In genomic region chr1:193319721-193320120, GRCm38 (mm10) we compare ENCODE assay signal across 27 mouse cellular contexts. TPM values are rescaled to one million over a fixed set of nuclear protein-coding genes. Genes with fewer than 3 reads are reported as not detected.
DNase-seq lines count a peak whose midpoint lies in the region; TF ChIP-seq lines count a peak whose summit lies in the region.
"Had no signal": no experiment of that assay in that cellular context is flagged by ENCODE, and none has a peak within 500 bp of the region (broad histone marks: within the 10 kb centered on the region; RNA-seq: fewer than 3 reads in every experiment).

No protein-coding gene starts in this region.

- intact Hi-C loops in gastrocnemius, adult 2 months (cut with DNase I), result no loop called here

- no peaks in the 10 kb centered on the region for H3K79me2 ChIP-seq in C2C12 (ENCODE audit: control insufficient read depth, insufficient read depth)
- H3K79me2 ChIP-seq in myocyte (ENCODE audit: control insufficient read depth, insufficient read depth), result no peaks in the 10 kb centered on the region

- no peak overlapping the region for H3K27ac ChIP-seq in gastrocnemius, adult 2 months
- no peak overlapping the region for H3K27ac ChIP-seq in thymus, adult 2 months (ENCODE audit: control insufficient read depth, insufficient read depth, low read length)
- H3K27ac ChIP-seq: embryonic facial prominence, embryonic 13.5 days; embryonic facial prominence, embryonic 15.5 days; forebrain, embryonic 10.5 days; forebrain, embryonic 12.5 days had no signal

- H3K4me1 ChIP-seq in thymus, adult 2 months (replicated peaks; ENCODE audit: control insufficient read depth, insufficient read depth, low read length), result no peaks in the 10 kb centered on the region

- DNase-seq in gastrocnemius, adult 2 months, result peak; percentile 3
- no peak for DNase-seq in gastrocnemius, adult 8-10 months (ENCODE audit: low spot score in 2 of 2)
- DNase-seq in 3134 (ENCODE audit: extremely low read depth, insufficient read length, low spot score), result peak; percentile 41
- DNase-seq in thymus, adult 2 months, result no peak
- DNase-seq in thymus, postnatal 0 days (ENCODE audit: low spot score), result no peak
- DNase-seq: adrenal gland, adult 8-10 months; adrenal gland, postnatal 14 days; adrenal gland, postnatal 36 days; B cell, adult 2 months; cerebellum, adult 11-12 months; cerebellum, adult 2 months; cerebellum, adult 9-10 months; cerebellum, postnatal 10 days; cerebellum, postnatal 36 days; embryo, embryonic 11 days had no signal

- no peak for TF ChIP-seq POLR2A in myocyte (IDR thresholded peaks at IDR 0.05; ENCODE audit: insufficient read length, low read depth)
- TF ChIP-seq POLR2A in thymus, adult 2 months (IDR thresholded peaks at IDR 0.05; ENCODE audit: control insufficient read depth, extremely low read depth, insufficient read depth, low read length, poor library complexity), result no peak

- no peaks in the 10 kb centered on the region for H3K79me3 ChIP-seq in C2C12 (ENCODE audit: low read depth)

- WGBS in thymus, adult 2 months, result 93% methylated on average over 3 of the region's 3 CpGs

- no peak for TF ChIP-seq CTCF in gastrocnemius, adult 2 months (IDR thresholded peaks at IDR 0.05)
- TF ChIP-seq CTCF in C2C12 (IDR thresholded peaks at IDR 0.05; ENCODE audit: control insufficient read depth, insufficient read depth, insufficient read length), result no peak
- no peak for TF ChIP-seq CTCF in thymus, adult 2 months (IDR thresholded peaks at IDR 0.05; ENCODE audit: borderline replicate concordance, control insufficient read depth, extremely low read depth, insufficient read depth, low read length, poor library complexity)

- peak overlapping the region; percentile 27 for H3K4me2 ChIP-seq in myocyte (ENCODE audit: low read depth)
- H3K4me2 ChIP-seq: embryonic facial prominence, embryonic 13.5 days; embryonic facial prominence, embryonic 15.5 days; forebrain, embryonic 12.5 days had no signal

- H3K36me3 ChIP-seq in C2C12 (ENCODE audit: control insufficient read depth, insufficient read depth) (no peaks in the 10 kb centered on the region), myocyte (ENCODE audit: control insufficient read depth, insufficient read depth) (no peaks in the 10 kb centered on the region)
- no peaks in the 10 kb centered on the region for H3K36me3 ChIP-seq in thymus, adult 2 months (ENCODE audit: control insufficient read depth, insufficient read depth, low read length)
- H3K36me3 ChIP-seq: embryonic facial prominence, embryonic 13.5 days; embryonic facial prominence, embryonic 15.5 days; forebrain, embryonic 10.5 days; forebrain, embryonic 12.5 days had no signal

- no peak overlapping the region for H3K4me3 ChIP-seq in gastrocnemius, adult 2 months
- no peak overlapping the region for H3K4me3 ChIP-seq in C2C12 (ENCODE audit: insufficient read depth, poor library complexity, severe bottlenecking)
- H3K4me3 ChIP-seq in myocyte, result no peak overlapping the region
- H3K4me3 ChIP-seq in thymus, adult 2 months (ENCODE audit: control insufficient read depth, insufficient read depth, low read length), result no peak overlapping the region
- H3K4me3 ChIP-seq: embryonic facial prominence, embryonic 13.5 days; embryonic facial prominence, embryonic 15.5 days; erythroblast, embryonic 14.5 days; forebrain, embryonic 10.5 days; forebrain, embryonic 12.5 days had no signal

- H3K27me3 ChIP-seq in C2C12 (ENCODE audit: control insufficient read depth, insufficient read depth, insufficient read length) (no peaks in the 10 kb centered on the region), myocyte (ENCODE audit: control insufficient read depth, insufficient read depth, insufficient read length) (no peaks in the 10 kb centered on the region)
- no peaks in the 10 kb centered on the region for H3K27me3 ChIP-seq in thymus, adult 2 months (ENCODE audit: control insufficient read depth, insufficient read depth, low read length)
- H3K27me3 ChIP-seq: embryonic facial prominence, embryonic 13.5 days; embryonic facial prominence, embryonic 15.5 days; forebrain, embryonic 12.5 days; Patski had no signal

- H3ac ChIP-seq in C2C12 (ENCODE audit: control insufficient read depth, insufficient read length, low read depth) (no peak overlapping the region), myocyte (ENCODE audit: control insufficient read depth, insufficient read length) (no peak overlapping the region)

TF ChIP-seq in C2C12, 6 proteins besides CTCF, POLR2A, EP300 and RAD21:
- TF ChIP-seq FOSL1 (IDR thresholded peaks at IDR 0.05; ENCODE audit: insufficient read depth, low read length, poor library complexity, severe bottlenecking) (peak; percentile 13), USF1 (IDR thresholded peaks at IDR 0.05; ENCODE audit: low read depth) (no peak)

TF ChIP-seq in myocyte, 11 proteins besides CTCF, POLR2A, EP300 and RAD21:
- no peak for TF ChIP-seq TCF3 (IDR thresholded peaks at IDR 0.05; ENCODE audit: insufficient read length, low read depth)
- TF ChIP-seq TCF12 (IDR thresholded peaks at IDR 0.05; ENCODE audit: insufficient read depth, poor library complexity, severe bottlenecking), result no peak
- no peak for TF ChIP-seq SRF (IDR thresholded peaks at IDR 0.05; ENCODE audit: control insufficient read depth, insufficient read length, low read depth)
- no peak for TF ChIP-seq MAX (IDR thresholded peaks at IDR 0.05; ENCODE audit: low read depth)
- no peak for TF ChIP-seq REST (IDR thresholded peaks at IDR 0.05; ENCODE audit: insufficient read depth, insufficient read length)

RNA-seq across cellular contexts. Expression of gene G0s2, which starts 46.7 kb away (rescaled TPM):
- total RNA-seq in gastrocnemius, adult 2 months (2021), result 10 to 100 TPM; 18.7 to 29.3 TPM
- 10 to 100 TPM; 14.5 to 30.2 (median 27.6) TPM for total RNA-seq in gastrocnemius, adult 8-10 months (2022)
- polyA plus RNA-seq in C2C12 (2012; fragmentation: generic; extraction: Trizol), result 66.1 TPM
- 206 TPM for polyA plus RNA-seq in myocyte (2012; fragmentation: generic; extraction: Trizol)
- polyA plus RNA-seq in thymus, adult 2 months (2012; rRNA removed), result 51.0 and 61.6 TPM in 2 replicates
- 19.9 and 21.3 TPM in 2 replicates for polyA plus RNA-seq in thymus, postnatal 0 days (2015; fragmentation: Nextera tagmentation; extraction: Ambion mirVana)
- total RNA-seq: MEL had no signal
- polyA plus RNA-seq: Patski had no signal

RNA-seq across cellular contexts. Expression of gene Camk1g, which starts 50.4 kb away (rescaled TPM):
- under 1 TPM in 1 of 2 experiments, not detected in 1; 0.22 TPM for total RNA-seq in gastrocnemius, adult 2 months (2021)
- under 1 TPM in 2 of 4 experiments, not detected in 2; 0.19 to 0.27 TPM for total RNA-seq in gastrocnemius, adult 8-10 months (2022)
- polyA plus RNA-seq in C2C12 (2012; fragmentation: generic; extraction: Trizol), result 1.2 TPM
- polyA plus RNA-seq in myocyte (2012; fragmentation: generic; extraction: Trizol), result 4.1 TPM
- polyA plus RNA-seq in thymus, adult 2 months (2012; rRNA removed), result 2.9 and 3.4 TPM in 2 replicates
- 1.0 and 2.6 TPM in 2 replicates for polyA plus RNA-seq in thymus, postnatal 0 days (2015; fragmentation: Nextera tagmentation; extraction: Ambion mirVana)
- total RNA-seq: ES-E14, MEL had no signal
- polyA plus RNA-seq: activated CD4-positive, CD25-positive, alpha-beta regulatory T cell, adult 4 months; erythroblast, embryonic 14.5 days had no signal

RNA-seq across cellular contexts. Expression of gene Hsd11b1, which starts 55.8 kb away (rescaled TPM):
- total RNA-seq in gastrocnemius, adult 2 months (2021), result 1 to 10 TPM; 5.8 to 7.0 TPM
- 1 to 10 TPM; 3.6 to 7.9 (median 4.7) TPM for total RNA-seq in gastrocnemius, adult 8-10 months (2022)
- 0.12 TPM for polyA plus RNA-seq in C2C12 (2012; fragmentation: generic; extraction: Trizol)
- 2.7 TPM for polyA plus RNA-seq in myocyte (2012; fragmentation: generic; extraction: Trizol)
- polyA plus RNA-seq in thymus, adult 2 months (2012; rRNA removed), result 43.1 and 59.6 TPM in 2 replicates
- 43.6 and 49.4 TPM in 2 replicates for polyA plus RNA-seq in thymus, postnatal 0 days (2015; fragmentation: Nextera tagmentation; extraction: Ambion mirVana)
- total RNA-seq: MEL had no signal
- polyA plus RNA-seq: embryonic facial prominence, embryonic 11.5 days; erythroblast, embryonic 14.5 days; forebrain, embryonic 12.5 days had no signal

Comparison
In these comparisons a context has a peak if more than half of its experiments do, and no peak if none do; other contexts are left out.
1. DNase-seq: peak in gastrocnemius, adult 2 months (single experiment) and 3134 (single experiment); none in gastrocnemius, adult 8-10 months (0 of 2), thymus, adult 2 months (single experiment) and thymus, postnatal 0 days (single experiment).
2. RNA of gene Hsd11b1, which starts 55.8 kb away (polyA plus RNA-seq): 43.1 to 59.6 TPM in thymus, adult 2 months and 43.6 to 49.4 TPM in thymus, postnatal 0 days; 2.7 TPM in myocyte (single experiment) and 0.12 TPM in C2C12 (single experiment); every median in the first group is over 10 times any median in the second.